Mouse (Mus musculus): Measurements from ENCODE around the gene Evpl.

GRCm38 (mm10) chr11:116273469-116274044 is 35.7 kb upstream of the Evpl start:
- no peak for TF ChIP-seq CTCF (IDR thresholded peaks at IDR 0.05; ENCODE audit: low read depth, low read length)
- TF ChIP-seq POLR2A (IDR thresholded peaks at IDR 0.05; ENCODE audit: borderline replicate concordance, low read depth, low read length), result no peak

All from bone marrow macrophage, adult 2 months (primary cell).